Mouse (Mus musculus): ENCODE measurements around the gene Smpd3.

Gene Smpd3

GRCm38 (mm10) chr8:106337852-106338521, at the start of gene Smpd3:
Smpd3 (minus strand) TSS chr8:106337988.
- peak; percentile 100 for DNase-seq

GRCm38 (mm10) chr8:106381026-106381425, 43.2 kb upstream of the Smpd3 start:
- DNase-seq: no peak

GRCm38 (mm10) chr8:106379357-106379756, 41.6 kb upstream of the Smpd3 start:
- no peak for DNase-seq

GRCm38 (mm10) chr8:106378501-106379048, 40.8 kb upstream of the Smpd3 start:
- no peak for DNase-seq

- no peak for DNase-seq
Observed at GRCm38 (mm10) chr8:106376862-106377261, 39.1 kb upstream of the Smpd3 start.

- no peak for DNase-seq
Observed at GRCm38 (mm10) chr8:106375957-106376356, 38.2 kb upstream of the Smpd3 start.

GRCm38 (mm10) chr8:106369069-106369468, 31.3 kb upstream of the Smpd3 start:
- no peak for DNase-seq

- DNase-seq: no peak
Observed at GRCm38 (mm10) chr8:106368501-106368900, 30.7 kb upstream of the Smpd3 start.

- DNase-seq: no peak
Observed at GRCm38 (mm10) chr8:106364837-106365236, 27.0 kb upstream of the Smpd3 start.

GRCm38 (mm10) chr8:106364278-106364677, 26.5 kb upstream of the Smpd3 start:
- DNase-seq: no peak

- DNase-seq: no peak
Observed at GRCm38 (mm10) chr8:106363321-106363720, 25.5 kb upstream of the Smpd3 start.

- no peak for DNase-seq
Observed at GRCm38 (mm10) chr8:106359650-106360338, 22.0 kb upstream of the Smpd3 start.

GRCm38 (mm10) chr8:106351135-106351534, 13.3 kb upstream of the Smpd3 start:
- no peak for DNase-seq

GRCm38 (mm10) chr8:106349398-106349797, 11.6 kb upstream of the Smpd3 start:
- no peak for DNase-seq

GRCm38 (mm10) chr8:106346123-106346522, 8.3 kb upstream of the Smpd3 start:
- DNase-seq: no peak

GRCm38 (mm10) chr8:106343471-106343870, 5.7 kb upstream of the Smpd3 start:
- no peak for DNase-seq

GRCm38 (mm10) chr8:106342828-106343227, 5.0 kb upstream of the Smpd3 start:
- no peak for DNase-seq

GRCm38 (mm10) chr8:106338741-106339209, 987 bp upstream of the Smpd3 start:
- DNase-seq: no peak

GRCm38 (mm10) chr8:106336561-106336960, 1.2 kb downstream of the Smpd3 start:
- DNase-seq: peak; percentile 48

- no peak for DNase-seq
Observed at GRCm38 (mm10) chr8:106336031-106336430, 1.8 kb downstream of the Smpd3 start.

GRCm38 (mm10) chr8:106335196-106335595, 2.6 kb downstream of the Smpd3 start:
- DNase-seq: no peak

GRCm38 (mm10) chr8:106333346-106333745, 4.4 kb downstream of the Smpd3 start:
- no peak for DNase-seq

- no peak for DNase-seq
Observed at GRCm38 (mm10) chr8:106332498-106332897, 5.3 kb downstream of the Smpd3 start.

GRCm38 (mm10) chr8:106326624-106327023, 11.2 kb downstream of the Smpd3 start:
- DNase-seq: no peak

Data from layer of hippocampus, adult 9-11 months (tissue).